Mouse (Mus musculus) kidney, adult 2 months (tissue): ENCODE data around the gene Ankrd28.
"Not testable (repeated sequence)": the region's sequence is repeated elsewhere in the genome, so short reads cannot be mapped to it uniquely, and the experiment has no call there.

Experiments used
- CTCF ChIP-seq: fragments of 200-500 bp; conservative IDR thresholded peaks from 2 replicates; pipeline ENCODE4 v1.5.1; 2011; ENCODE audit warnings: low read depth, mild to moderate bottlenecking, control low read depth, low read length, moderate library complexity, mixed read lengths; ENCODE audit not compliant: insufficient read depth, insufficient read length
- POLR2A ChIP-seq: fragments of 200-500 bp; IDR thresholded peaks from one replicate; pipeline ENCODE4 v1.6.1; 2011; ENCODE audit warnings: low read depth, low read length, control low read depth

DNA sequence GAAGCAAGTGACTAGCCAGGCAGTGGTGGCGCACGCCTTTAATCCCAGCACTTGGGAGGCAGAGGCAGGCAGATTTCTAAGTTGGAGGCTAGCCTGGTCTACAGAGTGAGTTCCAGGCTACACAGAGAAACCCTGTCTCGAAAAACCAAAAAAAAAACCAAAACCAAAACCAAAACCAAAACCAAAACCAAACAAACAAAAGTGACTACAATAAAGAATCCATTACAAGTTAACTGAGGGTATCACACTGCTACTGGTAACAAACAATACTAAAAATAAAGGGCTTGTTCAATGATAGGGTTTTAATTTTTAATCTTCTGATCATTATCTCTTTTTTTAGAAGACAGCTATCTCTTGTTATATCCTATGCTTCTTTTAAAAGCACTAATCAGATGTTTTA lies 72.0 kb downstream of the Ankrd28 start:
- TF ChIP-seq CTCF, POLR2A: not testable (repeated sequence)
